Mouse (Mus musculus) midbrain, embryonic 11.5 days (tissue): ENCODE results near the gene Gpr37l1. TPM values are rescaled to one million over a fixed set of nuclear protein-coding genes. Genes with fewer than 3 reads are reported as not detected.
"Not testable (repeated sequence)": the region's sequence is repeated elsewhere in the genome, so short reads cannot be mapped to it uniquely, and the experiment has no call there.

Experiments
- ATAC-seq: fragments of 200-750 bp; cut with Nextera tagmentation; 2 replicates; pipeline ENCODE4 v1.8.0; 2017; ENCODE audit warnings: moderate TSS enrichment, moderate library complexity; ENCODE audit not compliant: low FRiP score
- DNase-seq: peaks from one replicate; pipeline ENCODE4 v3.0.0; 2015; ENCODE audit warnings: low spot score; ENCODE audit errors: missing footprints
- H3K27ac ChIP-seq: fragments of 300-500 bp; sonication (generic); 2 replicates; pipeline ENCODE4 v1.5.1; 2014; ENCODE audit warnings: low read depth, low read length
- H3K27me3 ChIP-seq: fragments of 300-500 bp; sonication (generic); 2 replicates; pipeline ENCODE4 v1.6.1; 2014; ENCODE audit warnings: mild to moderate bottlenecking, low read length, moderate library complexity, mixed read lengths; ENCODE audit not compliant: control insufficient read depth, insufficient read depth
- H3K36me3 ChIP-seq: fragments of 300-500 bp; sonication (generic); 2 replicates; pipeline ENCODE4 v1.6.1; 2014; ENCODE audit warnings: mild to moderate bottlenecking, low read length, moderate library complexity, mixed read lengths; ENCODE audit not compliant: control insufficient read depth, insufficient read depth
- H3K4me1 ChIP-seq: fragments of 300-500 bp; sonication (generic); 2 replicates; pipeline ENCODE4 v1.6.1; 2014; ENCODE audit warnings: low read length; ENCODE audit not compliant: control insufficient read depth, insufficient read depth
- H3K4me2 ChIP-seq: fragments of 300-500 bp; sonication (generic); 2 replicates; pipeline ENCODE4 v1.6.1; 2014; ENCODE audit warnings: mild to moderate bottlenecking, moderate library complexity
- H3K4me3 ChIP-seq: fragments of 300-500 bp; sonication (generic); 2 replicates; pipeline ENCODE4 v1.5.1; 2014; ENCODE audit warnings: low read depth, low read length
- H3K9ac ChIP-seq: fragments of 300-500 bp; sonication (generic); 2 replicates; pipeline ENCODE4 v1.6.1; 2014; ENCODE audit warnings: low read length
- H3K9me3 ChIP-seq: fragments of 300-500 bp; sonication (generic); 2 replicates; pipeline ENCODE4 v1.6.1; 2016; ENCODE audit warnings: low read length; ENCODE audit not compliant: control insufficient read depth
- WGBS: fragments of 180-500 bp; shearing (Covaris S2); extraction: QIAGEN DNeasy Blood & Tissue Kit; methylation state at CpG from one replicate; pipeline ENCODE4 v1.1.7; 2014; 5-methylcytosine and 5-hydroxymethylcytosine counted together
- polyA plus RNA-seq: library from polyadenylated mRNA; unstranded; fragments of >200 nt; fragmentation: Nextera tagmentation; extraction: Ambion mirVana; gene quantifications from 2 replicates; pipeline ENCODE4 v1.2.1, GENCODE M21; 2014

Gpr37l1 gene
- polyA plus RNA-seq, 1 experiment from 2014 or later: not detected

DNA sequence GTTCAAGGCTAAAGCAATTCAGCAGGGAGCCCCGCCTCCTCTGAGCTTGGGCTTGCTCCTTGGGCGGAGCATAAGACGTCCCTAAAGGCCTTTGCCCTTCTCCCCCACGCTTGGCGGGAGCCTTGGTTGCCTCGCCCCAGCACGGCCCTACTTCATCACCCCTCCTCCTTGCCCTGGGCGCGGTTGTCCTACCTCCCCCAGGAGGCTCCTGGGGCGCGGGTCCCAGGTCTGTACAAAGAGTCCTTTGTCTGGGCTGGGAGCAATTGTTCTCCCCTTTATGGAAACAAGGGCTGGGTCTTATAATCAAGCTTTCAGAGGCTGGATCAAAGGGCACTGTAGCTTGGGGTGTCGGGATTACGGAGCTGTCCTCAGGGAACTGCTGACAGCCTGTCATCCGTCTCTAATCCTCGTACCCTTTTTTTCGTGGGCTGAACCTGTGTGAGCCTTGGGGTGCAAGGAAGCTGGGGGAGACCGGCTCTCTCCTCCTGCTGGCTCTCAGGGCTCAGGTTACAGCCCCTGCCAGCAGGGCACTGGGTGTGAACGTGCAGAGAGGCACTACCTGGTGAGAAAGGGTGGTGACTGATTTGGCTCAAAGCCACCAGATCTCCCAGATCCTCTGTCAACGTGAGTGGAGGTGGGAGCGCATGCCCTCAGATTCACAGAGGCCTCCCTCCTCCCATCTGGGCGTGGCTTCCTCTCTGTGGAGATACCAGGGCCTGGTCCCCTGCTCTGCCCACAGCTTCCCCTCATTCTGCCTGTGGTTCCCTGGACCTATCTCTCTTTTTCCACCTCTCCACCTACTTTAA is 31.7 kb upstream of the Gpr37l1 start:
- 2% methylated on average over 21 of the region's 21 CpGs for WGBS
- Histone ChIP-seq H3K9ac (peak overlapping the region; percentile 56), H3K27me3 (no peaks in the 10 kb centered on the region), H3K4me3 (0 out of 2 replicates have a peak overlapping the region, but pooled peaks have one; percentile 17), H3K9me3 (no peaks in the 10 kb centered on the region), H3K4me1 (peaks cover 12% of the 10 kb centered on the region), H3K36me3 (no peaks in the 10 kb centered on the region), H3K27ac (0 out of 2 replicates have a peak overlapping the region, but pooled peaks have one; percentile 2), H3K4me2 (peak overlapping the region; percentile 41)
- peak; percentile 93 for DNase-seq
- ATAC-seq: peak; percentile 88

DNA sequence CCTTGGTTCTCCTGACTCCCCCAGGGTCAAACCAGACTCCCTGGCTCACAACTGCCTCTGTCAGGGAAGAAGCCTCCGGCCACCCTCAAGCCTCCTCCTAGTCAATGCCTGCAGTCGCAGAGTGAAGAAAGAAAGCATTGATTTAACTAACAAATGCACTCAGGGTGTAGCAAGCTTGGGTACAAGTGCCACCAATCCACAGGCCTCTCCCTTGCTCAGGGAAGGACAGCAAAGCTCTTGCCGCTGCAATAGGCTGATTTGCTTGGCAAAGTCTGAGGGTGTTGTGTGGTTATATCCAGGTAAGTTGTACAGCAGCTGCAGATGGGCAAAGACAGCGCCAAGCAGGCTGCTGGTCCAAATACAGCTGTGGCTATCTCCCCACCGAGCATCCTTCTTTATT is 30.9 kb upstream of the Gpr37l1 start:
- no peak overlapping the region for H3K4me3 ChIP-seq
- no peak overlapping the region for H3K4me2 ChIP-seq
- H3K9ac ChIP-seq: no peak overlapping the region
- no peak for DNase-seq
- H3K4me1 ChIP-seq: peaks cover 12% of the 10 kb centered on the region
- H3K27me3 ChIP-seq: no peaks in the 10 kb centered on the region
- no peaks in the 10 kb centered on the region for H3K36me3 ChIP-seq
- no peaks in the 10 kb centered on the region for H3K9me3 ChIP-seq
- ATAC-seq: no peak
- 19% methylated on average over 5 of the region's 5 CpGs for WGBS
- no peak overlapping the region for H3K27ac ChIP-seq

DNA sequence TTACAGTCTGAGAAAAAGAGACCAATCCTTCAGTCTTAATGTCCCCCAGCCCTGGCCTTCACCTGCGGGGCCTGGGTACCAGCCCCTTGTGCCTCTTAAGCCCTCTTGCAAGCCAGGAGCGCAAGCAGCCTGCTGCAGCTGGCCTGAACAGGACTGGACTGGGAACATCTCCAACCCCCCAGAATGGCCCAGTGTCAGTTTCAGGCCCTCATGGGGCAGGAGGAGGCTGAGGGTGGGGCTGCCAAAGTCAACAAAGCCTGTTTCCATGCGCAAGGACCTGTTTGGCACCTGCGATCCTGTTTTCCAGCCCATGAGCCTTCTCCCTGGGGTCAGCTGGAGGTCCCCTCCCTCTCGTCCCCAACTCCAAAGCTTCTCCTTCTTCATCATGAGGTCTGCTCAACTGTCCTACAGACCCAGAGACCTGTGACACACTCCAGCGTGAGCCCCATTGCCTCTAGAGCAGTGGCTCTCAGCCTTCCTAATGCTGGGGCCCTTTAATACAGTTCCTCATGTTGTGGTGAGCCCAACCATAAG is 28.5 kb upstream of the Gpr37l1 start:
- H3K9ac ChIP-seq: no peak overlapping the region
- H3K36me3 ChIP-seq: no peaks in the 10 kb centered on the region
- peaks cover 12% of the 10 kb centered on the region for H3K4me1 ChIP-seq
- DNase-seq: no peak
- WGBS: 86% methylated on average over 6 of the region's 6 CpGs
- no peak overlapping the region for H3K27ac ChIP-seq
- no peak overlapping the region for H3K4me2 ChIP-seq
- no peaks in the 10 kb centered on the region for H3K27me3 ChIP-seq
- no peak for ATAC-seq
- no peaks in the 10 kb centered on the region for H3K9me3 ChIP-seq
- H3K4me3 ChIP-seq: no peak overlapping the region

DNA sequence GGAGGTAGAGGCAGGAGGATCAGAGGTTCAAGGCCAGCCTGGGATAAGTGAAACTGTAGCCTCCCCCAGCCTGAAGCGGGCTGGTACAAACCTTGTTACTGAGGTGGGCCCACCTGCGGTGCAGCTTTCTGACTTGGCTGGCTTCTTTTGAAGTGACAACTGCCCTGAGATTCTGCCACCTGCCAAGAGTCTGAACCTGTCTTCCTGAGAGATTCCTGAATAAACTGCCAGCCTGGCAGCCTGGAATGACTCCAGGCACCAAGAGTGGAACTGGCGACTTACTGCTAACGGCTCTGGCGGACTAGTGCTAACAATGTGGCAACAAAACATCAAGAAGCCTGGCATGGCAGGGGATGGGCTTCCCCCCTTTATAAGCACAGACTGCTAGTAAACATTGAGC is 26.9 kb upstream of the Gpr37l1 start:
- peaks cover 10% of the 10 kb centered on the region for H3K4me1 ChIP-seq
- not testable (repeated sequence) for H3K27ac ChIP-seq, ATAC-seq, DNase-seq, H3K9ac ChIP-seq, H3K36me3 ChIP-seq, H3K4me3 ChIP-seq, H3K27me3 ChIP-seq, H3K4me2 ChIP-seq, H3K9me3 ChIP-seq
- 83% methylated on average over 5 of the region's 5 CpGs for WGBS

DNA sequence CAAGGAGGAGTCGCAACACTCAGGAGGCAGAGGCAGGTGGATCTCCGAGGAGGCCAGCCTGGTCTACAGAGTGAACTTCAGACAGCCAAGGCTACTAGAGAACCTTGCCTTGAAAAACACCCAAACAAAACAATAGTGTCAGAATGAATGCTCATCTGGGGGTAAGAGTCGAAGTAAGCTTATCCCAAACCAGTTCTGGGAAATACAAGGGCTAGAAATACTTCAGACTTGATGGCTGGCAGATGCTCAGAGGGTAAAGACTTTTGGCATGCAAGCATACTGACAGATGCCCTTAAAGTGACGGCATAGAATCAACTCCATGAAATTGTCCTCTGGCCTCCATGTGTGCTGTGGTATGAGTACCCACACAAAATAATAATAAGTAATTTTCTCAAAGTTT is 21.7 kb upstream of the Gpr37l1 start:
- no peaks in the 10 kb centered on the region for H3K9me3 ChIP-seq
- H3K36me3 ChIP-seq: no peaks in the 10 kb centered on the region
- no peak overlapping the region for H3K4me3 ChIP-seq
- H3K27me3 ChIP-seq: no peaks in the 10 kb centered on the region
- no peak overlapping the region for H3K4me2 ChIP-seq
- ATAC-seq (no peak), DNase-seq (peak; percentile 51)
- H3K9ac ChIP-seq: no peak overlapping the region
- 91% methylated on average over 4 of the region's 4 CpGs for WGBS
- H3K4me1 ChIP-seq: no peaks in the 10 kb centered on the region
- H3K27ac ChIP-seq: no peak overlapping the region

DNA sequence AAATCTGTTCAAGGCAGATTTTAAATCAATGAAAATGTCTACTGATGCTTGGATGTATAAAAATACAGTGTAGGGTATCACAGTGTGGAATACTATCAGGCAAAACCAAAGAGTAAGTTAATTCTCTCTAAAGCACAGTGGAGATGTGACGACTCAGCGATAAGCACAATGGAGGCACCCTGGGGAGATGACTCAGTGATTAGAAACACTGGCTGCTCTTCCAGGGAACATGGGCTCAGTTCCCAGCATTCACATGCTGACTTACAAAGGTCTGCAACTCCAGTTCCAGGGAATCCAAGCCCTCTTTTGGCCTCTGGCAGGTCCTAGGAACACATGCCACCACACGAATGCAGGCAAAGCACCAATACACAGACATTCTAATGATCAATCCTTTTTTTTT is 20.7 kb upstream of the Gpr37l1 start:
- Histone ChIP-seq H3K9me3 (no peaks in the 10 kb centered on the region), H3K4me1 (no peaks in the 10 kb centered on the region), H3K36me3 (no peaks in the 10 kb centered on the region), H3K4me2 (no peak overlapping the region), H3K27ac (no peak overlapping the region), H3K4me3 (no peak overlapping the region), H3K27me3 (no peaks in the 10 kb centered on the region), H3K9ac (no peak overlapping the region)
- no peak for DNase-seq
- 21% methylated on average over 3 of the region's 3 CpGs for WGBS
- ATAC-seq: no peak

DNA sequence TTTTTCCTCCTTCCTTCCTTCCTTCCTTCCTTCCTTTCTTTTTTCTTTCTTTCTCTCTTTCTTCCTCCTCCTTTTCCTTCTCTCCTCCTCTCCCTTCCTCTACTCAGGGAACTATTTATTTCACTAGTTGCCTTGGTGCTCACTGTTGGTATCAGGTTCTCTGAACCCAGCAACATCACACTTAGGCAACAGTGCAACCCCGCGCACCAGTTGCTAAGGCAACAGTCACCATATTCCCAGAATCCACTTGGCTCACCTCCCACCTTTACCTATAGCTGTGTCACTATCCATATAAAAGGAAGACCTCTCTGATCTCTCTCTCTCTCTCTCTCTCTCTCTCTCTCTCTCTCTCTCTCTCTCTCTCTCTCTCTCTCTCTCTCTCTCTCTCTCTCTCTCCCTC is 19.5 kb upstream of the Gpr37l1 start:
- not testable (repeated sequence) for H3K9ac ChIP-seq, H3K9me3 ChIP-seq, H3K4me2 ChIP-seq, H3K36me3 ChIP-seq, H3K27me3 ChIP-seq, H3K27ac ChIP-seq, DNase-seq, H3K4me3 ChIP-seq, ATAC-seq, H3K4me1 ChIP-seq
- 34% methylated on average over 2 of the region's 2 CpGs for WGBS

DNA sequence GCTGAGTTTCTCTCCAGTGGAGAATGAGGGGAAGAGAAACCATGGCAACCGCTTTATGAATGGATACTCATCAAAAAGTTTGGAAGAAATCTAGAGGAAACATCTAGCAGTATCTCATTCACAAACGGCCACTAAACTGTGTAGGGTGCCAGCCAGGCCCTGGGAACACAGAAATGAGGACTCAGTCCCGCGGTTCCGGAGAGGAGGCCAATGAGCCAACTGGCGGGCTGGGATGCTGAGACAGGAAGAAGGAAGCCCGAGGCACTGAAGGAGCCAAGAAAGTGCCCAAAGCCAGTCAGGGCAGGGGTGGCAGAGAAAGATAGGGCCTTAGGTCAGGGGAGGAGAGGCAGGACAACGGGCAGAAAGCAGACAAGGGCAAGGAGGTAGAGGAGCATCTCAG is 18.9 kb upstream of the Gpr37l1 start:
- no peaks in the 10 kb centered on the region for H3K4me1 ChIP-seq
- no peak overlapping the region for H3K9ac ChIP-seq
- DNase-seq (no peak), ATAC-seq (no peak)
- H3K4me3 ChIP-seq: no peak overlapping the region
- no peaks in the 10 kb centered on the region for H3K36me3 ChIP-seq
- H3K9me3 ChIP-seq: no peaks in the 10 kb centered on the region
- no peak overlapping the region for H3K4me2 ChIP-seq
- H3K27ac ChIP-seq: no peak overlapping the region
- no peaks in the 10 kb centered on the region for H3K27me3 ChIP-seq
- 33% methylated on average over 8 of the region's 8 CpGs for WGBS

DNA sequence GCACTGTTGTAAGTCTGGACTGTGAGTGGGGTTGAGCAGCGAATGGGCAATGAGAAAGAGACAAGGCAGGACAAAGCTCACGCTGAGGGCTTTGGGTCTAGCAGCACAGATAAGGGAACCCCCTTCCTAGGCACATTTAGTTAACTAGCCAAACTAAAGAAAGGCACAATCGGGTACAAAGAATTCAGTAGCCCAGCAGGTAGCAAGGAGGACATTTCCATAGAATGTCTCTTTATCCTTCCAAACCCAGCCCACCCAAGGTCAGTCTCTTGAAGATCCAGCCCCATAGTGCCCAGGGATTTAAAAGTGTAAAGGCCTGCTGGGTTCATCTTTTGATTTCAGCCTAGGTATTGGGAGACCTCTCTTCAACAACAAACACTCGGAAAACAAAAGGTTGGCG is 18.5 kb upstream of the Gpr37l1 start:
- no peaks in the 10 kb centered on the region for H3K36me3 ChIP-seq
- H3K9me3 ChIP-seq: no peaks in the 10 kb centered on the region
- no peak overlapping the region for H3K9ac ChIP-seq
- no peaks in the 10 kb centered on the region for H3K4me1 ChIP-seq
- ATAC-seq: no peak
- H3K27me3 ChIP-seq: no peaks in the 10 kb centered on the region
- 24% methylated on average over 5 of the region's 5 CpGs for WGBS
- H3K4me3 ChIP-seq: no peak overlapping the region
- no peak for DNase-seq
- H3K27ac ChIP-seq: no peak overlapping the region
- no peak overlapping the region for H3K4me2 ChIP-seq
